Mouse (Mus musculus) skeletal muscle tissue, postnatal 0 days (tissue): ENCODE measurements around the gene Glo1. TPM values are rescaled to one million over a fixed set of nuclear protein-coding genes. Genes with fewer than 3 reads are reported as not detected.

ENCODE experiments used
- polyA plus RNA-seq: library from polyadenylated mRNA; unstranded; fragments of >200 nt; fragmentation: Nextera tagmentation; extraction: Ambion mirVana; gene quantifications from 2 replicates; pipeline ENCODE4 v1.2.1, GENCODE M21; 2015

Gene Glo1
- polyA plus RNA-seq, result 192 TPM in 2 replicates

DNA sequence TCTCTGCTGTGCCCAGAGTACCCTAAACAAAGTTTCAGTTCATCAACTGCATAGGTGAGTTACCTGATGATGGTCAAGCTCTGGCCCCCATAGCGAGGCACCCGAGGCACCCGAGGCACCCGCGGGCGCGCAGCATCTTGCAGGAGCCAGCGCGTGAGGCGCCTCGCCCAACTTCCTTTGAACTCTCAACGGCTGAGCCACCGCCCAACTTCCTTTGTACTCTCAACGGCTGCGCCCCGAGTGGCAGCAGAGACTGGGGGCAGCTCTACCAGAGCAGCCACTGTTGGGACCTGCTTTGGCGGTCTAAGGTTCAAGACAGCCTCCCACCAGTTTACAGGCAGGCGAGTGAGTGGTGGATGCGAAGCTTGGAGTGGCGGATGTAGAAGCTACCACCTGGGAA is at the start of gene Glo1:
Gene Glo1, minus strand, starts transcription at position 153 of the 400 bp plus-strand sequence.

DNA sequence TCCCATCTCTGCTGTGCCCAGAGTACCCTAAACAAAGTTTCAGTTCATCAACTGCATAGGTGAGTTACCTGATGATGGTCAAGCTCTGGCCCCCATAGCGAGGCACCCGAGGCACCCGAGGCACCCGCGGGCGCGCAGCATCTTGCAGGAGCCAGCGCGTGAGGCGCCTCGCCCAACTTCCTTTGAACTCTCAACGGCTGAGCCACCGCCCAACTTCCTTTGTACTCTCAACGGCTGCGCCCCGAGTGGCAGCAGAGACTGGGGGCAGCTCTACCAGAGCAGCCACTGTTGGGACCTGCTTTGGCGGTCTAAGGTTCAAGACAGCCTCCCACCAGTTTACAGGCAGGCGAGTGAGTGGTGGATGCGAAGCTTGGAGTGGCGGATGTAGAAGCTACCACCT is 2.5 kb downstream of the Glo1 start, which contains the start of gene Dnah8:
Gene Dnah8, plus strand, starts transcription at position 223 of the 400 bp plus-strand sequence.

DNA sequence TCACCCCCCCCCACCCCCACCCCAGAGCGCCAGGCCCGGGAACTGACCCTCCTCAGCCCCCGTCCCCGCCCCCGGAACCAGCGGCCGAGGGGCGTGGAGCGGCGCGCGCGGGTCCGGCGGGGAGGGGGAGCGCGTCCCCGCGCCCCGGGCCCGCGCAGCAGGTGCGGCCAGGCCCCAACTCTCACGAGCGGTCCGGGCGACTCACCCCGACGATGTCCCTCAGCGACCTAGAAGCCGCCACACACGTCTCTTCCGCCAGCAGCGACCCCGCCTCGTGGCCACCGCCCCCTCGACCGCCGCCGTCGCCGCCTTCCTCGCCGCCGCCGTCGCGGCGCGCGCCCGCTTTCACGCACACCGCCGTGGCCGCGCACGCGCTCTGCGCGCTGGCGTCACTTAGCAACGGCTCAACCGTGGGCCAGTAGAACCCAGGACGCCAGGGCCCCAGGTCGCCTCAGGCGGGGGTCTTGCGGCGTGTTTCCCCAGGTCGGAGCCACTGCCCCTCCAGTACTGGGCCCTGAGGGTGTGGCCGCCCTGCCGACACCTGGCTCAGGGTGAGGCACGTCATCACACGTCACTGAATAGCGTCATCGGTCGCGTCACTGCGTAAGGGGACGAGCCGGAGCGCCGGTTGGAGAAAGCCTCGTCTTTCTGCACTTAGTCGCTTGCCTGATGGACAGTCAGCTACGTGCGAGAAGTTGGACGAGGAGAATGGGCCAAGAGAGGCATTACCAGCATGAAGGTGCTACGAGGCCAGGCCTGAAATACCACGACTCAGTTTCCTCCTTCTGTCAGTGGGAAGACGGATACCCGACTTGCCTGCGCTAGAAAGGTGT is 50.5 kb downstream of the Glo1 start, which contains the start of gene Btbd9:
Gene Btbd9, minus strand, starts transcription at position 548 of the 833 bp plus-strand sequence.

Other genes with a start within 250 kb of the Glo1 start
- gene Btbd9, start 50.4 kb downstream of the Glo1 start, polyA plus RNA-seq, result 19.7 and 19.8 TPM in 2 replicates
- gene Dnah8, start 2.5 kb downstream of the Glo1 start, polyA plus RNA-seq, result 0.28 and 0.30 TPM in 2 replicates